Mouse (Mus musculus): ENCODE measurements around the gene Gtpbp3. TPM values are rescaled to one million over a fixed set of nuclear protein-coding genes. Genes with fewer than 3 reads are reported as not detected.
A peak's percentile ranks its signal among the peaks of the same experiment; 100 is the strongest.

Gene Gtpbp3
- polyA plus RNA-seq, 1 experiment from 2014 or later: 14.6 TPM

- peak overlapping the region; percentile 82 for H3K4me2 ChIP-seq (ENCODE audit: low read length)
- H3K9ac ChIP-seq (ENCODE audit: low read depth, low read length): 0 out of 2 replicates have a peak overlapping the region, but pooled peaks have one; percentile 29
- no peak for TF ChIP-seq CTCF (IDR thresholded peaks at IDR 0.05; ENCODE audit: low read depth)
- H3K4me1 ChIP-seq (replicated peaks; ENCODE audit: insufficient read depth, low read length): 0 out of 2 replicates have a peak, but pooled peaks cover 6% of the 10 kb centered on the region
- ATAC-seq (replicated peaks; ENCODE audit: low FRiP score, low read depth) (peak; percentile 50), DNase-seq (ENCODE audit: low spot score) (peak; percentile 90)
- peak overlapping the region; percentile 41 for H3K4me3 ChIP-seq (replicated peaks; ENCODE audit: low read depth, low read length)
- peaks cover 17% of the 10 kb centered on the region; the same call in 1 of the 2 replicates for H3K27me3 ChIP-seq (ENCODE audit: insufficient read depth, low read length)
- no peaks in the 10 kb centered on the region for H3K36me3 ChIP-seq (ENCODE audit: insufficient read depth, low read length)
- no peaks in the 10 kb centered on the region for H3K9me3 ChIP-seq (replicated peaks; ENCODE audit: low read length)
- under 1% methylated on average over 61 of the region's 61 CpGs for WGBS
- no peak overlapping the region for H3K27ac ChIP-seq
These were observed 19.7 kb downstream of the Gtpbp3 start for GRCm38 (mm10) chr8:71507589-71508104.

GRCm38 (mm10) chr8:71509316-71509715 is 21.4 kb downstream of the Gtpbp3 start:
- 0 out of 2 replicates have a peak overlapping the region, but pooled peaks have one; percentile 17 for H3K4me3 ChIP-seq (replicated peaks; ENCODE audit: low read depth, low read length)
- no peaks in the 10 kb centered on the region for H3K36me3 ChIP-seq (ENCODE audit: insufficient read depth, low read length)
- no peak overlapping the region for H3K27ac ChIP-seq
- no peak overlapping the region for H3K9ac ChIP-seq (ENCODE audit: low read depth, low read length)
- TF ChIP-seq CTCF (IDR thresholded peaks at IDR 0.05; ENCODE audit: low read depth): no peak
- H3K9me3 ChIP-seq (replicated peaks; ENCODE audit: low read length): no peaks in the 10 kb centered on the region
- peaks cover 17% of the 10 kb centered on the region; the same call in 1 of the 2 replicates for H3K27me3 ChIP-seq (ENCODE audit: insufficient read depth, low read length)
- no peak for ATAC-seq (replicated peaks; ENCODE audit: low FRiP score, low read depth)
- no peak for DNase-seq (ENCODE audit: low spot score)
- peak overlapping the region; percentile 40 for H3K4me2 ChIP-seq (ENCODE audit: low read length)
- 0 out of 2 replicates have a peak, but pooled peaks cover 6% of the 10 kb centered on the region for H3K4me1 ChIP-seq (replicated peaks; ENCODE audit: insufficient read depth, low read length)
- WGBS: 65% methylated on average over 2 of the region's 2 CpGs

DNA sequence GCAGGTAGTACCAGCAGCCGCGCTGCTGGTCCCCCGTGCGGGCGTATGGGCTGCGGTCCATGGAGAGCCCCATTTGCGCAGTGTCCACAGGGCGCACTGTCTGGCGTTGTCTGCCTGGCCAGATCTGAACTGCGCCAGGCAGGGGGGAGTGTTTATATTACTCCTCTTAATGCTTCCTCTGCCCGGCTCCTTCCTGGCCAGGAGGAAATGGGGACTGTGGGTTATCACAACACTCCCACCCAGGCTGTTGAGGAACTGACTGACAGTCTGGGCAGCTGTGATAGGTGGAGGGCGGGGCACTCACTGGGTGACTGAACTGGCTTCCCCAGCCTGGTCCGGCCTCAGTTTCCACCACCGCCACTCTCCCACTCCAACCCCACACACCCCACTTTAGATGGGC is 23.7 kb downstream of the Gtpbp3 start, which contains the start of gene Plvap:
Gene Plvap (minus strand): TSS at position 109 of the 400 bp plus-strand sequence.
- TF ChIP-seq CTCF (IDR thresholded peaks at IDR 0.05; ENCODE audit: low read depth): no peak
- ATAC-seq (replicated peaks; ENCODE audit: low FRiP score, low read depth) (no peak; the same call in 1 of the 2 replicates), DNase-seq (ENCODE audit: low spot score) (peak; percentile 53)
- WGBS: 20% methylated on average over 14 of the region's 14 CpGs
- Histone ChIP-seq H3K27ac (peak within 1 kb of the TSS; percentile 50; the same call in 1 of the 2 replicates), H3K9ac (ENCODE audit: low read depth, low read length) (peak within 1 kb of the TSS; percentile 37; the same call in 1 of the 2 replicates), H3K36me3 (ENCODE audit: insufficient read depth, low read length) (no peaks in the 10 kb centered on the region), H3K27me3 (ENCODE audit: insufficient read depth, low read length) (peaks cover 17% of the 10 kb centered on the region; the same call in 1 of the 2 replicates), H3K9me3 (replicated peaks; ENCODE audit: low read length) (no peaks in the 10 kb centered on the region), H3K4me1 (replicated peaks; ENCODE audit: insufficient read depth, low read length) (0 out of 2 replicates have a peak, but pooled peaks cover 6% of the 10 kb centered on the region), H3K4me3 (replicated peaks; ENCODE audit: low read depth, low read length) (peak within 1 kb of the TSS; percentile 30), H3K4me2 (ENCODE audit: low read length) (peak within 1 kb of the TSS; percentile 40)

DNA sequence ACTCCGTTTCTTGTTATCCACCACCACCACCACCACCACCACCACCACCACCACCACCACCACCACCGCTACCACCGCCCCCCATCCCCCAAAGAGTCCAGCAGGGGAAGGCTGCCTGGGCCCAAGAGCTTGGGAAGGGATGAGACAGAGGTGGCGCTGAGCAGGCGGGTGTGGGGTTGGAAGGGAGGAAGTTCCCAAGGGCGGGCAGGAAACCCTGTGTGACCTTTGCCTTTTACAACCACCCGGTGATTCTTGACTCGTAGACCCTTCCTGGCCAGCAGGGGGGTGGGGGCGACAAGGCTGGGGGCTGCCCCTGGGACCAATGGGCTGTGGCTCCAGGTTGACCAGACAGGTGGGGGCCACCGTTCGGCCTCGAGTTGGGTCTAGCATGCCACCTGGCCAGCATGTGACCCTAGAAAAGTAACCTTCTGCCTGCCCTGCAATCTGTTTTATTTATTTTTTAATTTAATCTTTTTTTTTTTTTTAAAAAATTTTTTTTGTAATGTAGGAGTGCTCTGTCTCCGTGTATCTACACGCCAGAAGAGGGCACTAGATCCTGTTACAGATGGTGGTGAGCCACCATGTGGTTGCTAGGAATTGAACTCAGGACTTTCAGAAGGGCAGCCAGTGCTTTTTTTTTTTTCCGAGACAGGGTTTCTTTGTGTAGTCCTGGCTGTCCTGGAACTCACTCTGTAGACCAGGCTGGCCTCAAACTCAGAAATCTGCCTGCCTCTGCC is 25.3 kb downstream of the Gtpbp3 start:
- H3K4me3 ChIP-seq (replicated peaks; ENCODE audit: low read depth, low read length): no peak overlapping the region
- no peaks in the 10 kb centered on the region for H3K4me1 ChIP-seq (replicated peaks; ENCODE audit: insufficient read depth, low read length)
- peaks cover 6% of the 10 kb centered on the region; the same call in 1 of the 2 replicates for H3K27me3 ChIP-seq (ENCODE audit: insufficient read depth, low read length)
- peak overlapping the region; percentile 42; the same call in 1 of the 2 replicates for H3K27ac ChIP-seq
- no peaks in the 10 kb centered on the region for H3K36me3 ChIP-seq (ENCODE audit: insufficient read depth, low read length)
- 65% methylated on average over 14 of the region's 15 CpGs for WGBS
- no peaks in the 10 kb centered on the region for H3K9me3 ChIP-seq (replicated peaks; ENCODE audit: low read length)
- DNase-seq (ENCODE audit: low spot score) (no peak), ATAC-seq (replicated peaks; ENCODE audit: low FRiP score, low read depth) (no peak)
- TF ChIP-seq CTCF (IDR thresholded peaks at IDR 0.05; ENCODE audit: low read depth): no peak
- no peak overlapping the region for H3K4me2 ChIP-seq (ENCODE audit: low read length)
- no peak overlapping the region for H3K9ac ChIP-seq (ENCODE audit: low read depth, low read length)

DNA sequence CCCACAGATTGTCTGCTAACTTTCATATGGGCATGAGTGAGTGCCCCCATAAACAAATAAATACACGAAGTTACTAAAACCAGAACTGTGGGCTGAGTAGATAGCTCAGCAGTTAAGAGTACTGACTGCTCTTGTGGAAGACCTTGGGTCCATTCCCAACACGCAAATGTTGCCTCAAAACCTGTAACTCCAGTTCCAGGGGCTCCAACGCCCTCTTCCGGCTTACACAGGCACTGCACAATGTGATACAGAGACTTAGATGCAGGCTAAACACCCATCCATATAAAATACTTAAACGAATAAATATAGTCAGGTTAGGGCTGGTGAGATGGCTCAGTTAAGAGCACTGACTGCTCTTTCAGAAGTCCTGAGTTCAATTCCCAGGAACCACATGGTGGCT is 27.1 kb downstream of the Gtpbp3 start:
- no peaks in the 10 kb centered on the region for H3K27me3 ChIP-seq (ENCODE audit: insufficient read depth, low read length)
- no peak for TF ChIP-seq CTCF (IDR thresholded peaks at IDR 0.05; ENCODE audit: low read depth)
- ATAC-seq (replicated peaks; ENCODE audit: low FRiP score, low read depth): no peak
- H3K36me3 ChIP-seq (ENCODE audit: insufficient read depth, low read length): no peaks in the 10 kb centered on the region
- H3K4me1 ChIP-seq (replicated peaks; ENCODE audit: insufficient read depth, low read length): no peaks in the 10 kb centered on the region
- DNase-seq (ENCODE audit: low spot score): no peak
- no peak overlapping the region for H3K4me2 ChIP-seq (ENCODE audit: low read length)
- no peak overlapping the region for H3K4me3 ChIP-seq (replicated peaks; ENCODE audit: low read depth, low read length)
- no peaks in the 10 kb centered on the region for H3K9me3 ChIP-seq (replicated peaks; ENCODE audit: low read length)
- H3K9ac ChIP-seq (ENCODE audit: low read depth, low read length): no peak overlapping the region
- H3K27ac ChIP-seq: no peak overlapping the region
- WGBS: 75% methylated on average over 5 of the region's 5 CpGs

- H3K4me1 ChIP-seq (replicated peaks; ENCODE audit: insufficient read depth, low read length): no peaks in the 10 kb centered on the region
These were observed 28.9 kb downstream of the Gtpbp3 start for GRCm38 (mm10) chr8:71516786-71517185.

More at GRCm38 (mm10) chr8:71516786-71517185, 28.9 kb downstream of the Gtpbp3 start:
- Histone ChIP-seq H3K4me3 (replicated peaks; ENCODE audit: low read depth, low read length) (no peak overlapping the region), H3K36me3 (ENCODE audit: insufficient read depth, low read length) (no peaks in the 10 kb centered on the region), H3K27me3 (ENCODE audit: insufficient read depth, low read length) (no peaks in the 10 kb centered on the region), H3K4me2 (ENCODE audit: low read length) (no peak overlapping the region), H3K9ac (ENCODE audit: low read depth, low read length) (no peak overlapping the region), H3K9me3 (replicated peaks; ENCODE audit: low read length) (no peaks in the 10 kb centered on the region), H3K27ac (no peak overlapping the region)
- TF ChIP-seq CTCF (IDR thresholded peaks at IDR 0.05; ENCODE audit: low read depth): no peak
- 11% methylated on average over 6 of the region's 6 CpGs for WGBS
- DNase-seq (ENCODE audit: low spot score) (peak; percentile 47), ATAC-seq (replicated peaks; ENCODE audit: low FRiP score, low read depth) (no peak)
